Comparison of ENCODE assay signal across 9 mouse cellular contexts in the genomic region with DNA sequence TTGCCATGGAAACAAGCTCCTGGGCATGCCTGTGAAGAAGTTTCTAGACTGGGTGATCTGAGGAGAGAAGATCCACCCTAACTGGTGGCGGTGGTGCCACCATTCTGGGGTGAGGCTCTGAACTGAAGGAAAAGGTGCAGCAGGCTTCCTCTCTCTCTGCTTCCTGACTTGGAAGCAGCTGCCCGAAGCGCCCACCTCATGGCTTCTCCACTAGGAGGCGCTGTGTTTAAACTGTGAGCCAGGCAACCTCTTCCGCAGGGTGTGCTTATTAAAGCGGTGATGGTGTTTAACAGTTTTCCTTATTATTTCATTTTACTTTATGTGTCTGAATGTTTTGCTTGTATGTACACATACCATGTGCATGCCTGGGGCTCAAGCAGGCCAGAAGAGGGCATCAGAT.
DNase-seq lines count a peak whose midpoint lies in the region; ATAC-seq and TF ChIP-seq lines count a peak whose summit lies in the region.
"Had no signal": no experiment of that assay in that cellular context is flagged by ENCODE, and none has a peak within 500 bp of the region (broad histone marks: within the 10 kb centered on the region; RNA-seq: fewer than 3 reads in every experiment).

No protein-coding gene starts in this region.

- H3K27me3 ChIP-seq in midbrain, embryonic 10.5 days (ENCODE audit: low read depth, poor library complexity, severe bottlenecking) = no peaks in the 10 kb centered on the region
- no peaks in the 10 kb centered on the region for H3K27me3 ChIP-seq in midbrain, embryonic 15.5 days (replicated peaks)
- H3K27me3 ChIP-seq: limb, embryonic 15.5 days had no signal

- no peak overlapping the region for H3K4me3 ChIP-seq in gastrocnemius, adult 2 months
- no peak overlapping the region for H3K4me3 ChIP-seq in midbrain, embryonic 10.5 days
- H3K4me3 ChIP-seq in midbrain, embryonic 15.5 days = no peak overlapping the region
- H3K4me3 ChIP-seq: limb, embryonic 15.5 days had no signal

- H3K27ac ChIP-seq in gastrocnemius, adult 2 months = no peak overlapping the region
- no peak overlapping the region for H3K27ac ChIP-seq in midbrain, embryonic 10.5 days (replicated peaks)
- H3K27ac ChIP-seq in midbrain, embryonic 15.5 days = no peak overlapping the region
- H3K27ac ChIP-seq: limb, embryonic 15.5 days had no signal

- intact Hi-C loops in gastrocnemius, adult 2 months (cut with DNase I) = no loop called here

- TF ChIP-seq CTCF in gastrocnemius, adult 2 months (IDR thresholded peaks at IDR 0.05) = peak; percentile 53

- H3K36me3 ChIP-seq in midbrain, embryonic 10.5 days = no peaks in the 10 kb centered on the region
- H3K36me3 ChIP-seq in midbrain, embryonic 15.5 days (replicated peaks) = no peaks in the 10 kb centered on the region
- H3K36me3 ChIP-seq: limb, embryonic 15.5 days had no signal

- H3K4me1 ChIP-seq in midbrain, embryonic 10.5 days = 0 out of 2 replicates have a peak, but pooled peaks cover 2% of the 10 kb centered on the region
- no peaks in the 10 kb centered on the region for H3K4me1 ChIP-seq in midbrain, embryonic 15.5 days
- H3K4me1 ChIP-seq: limb, embryonic 15.5 days had no signal

- no peak for DNase-seq in gastrocnemius, adult 2 months
- DNase-seq in gastrocnemius, adult 18-20 months (ENCODE audit: low spot score) = no peak
- DNase-seq in midbrain, embryonic 10.5 days (ENCODE audit: low spot score) = peak; percentile 43
- peak; percentile 37 for DNase-seq in NIH3T3 (ENCODE audit: low read depth)
- DNase-seq in lung, postnatal 14 days = peak; percentile 13

- no peak overlapping the region for H3K4me2 ChIP-seq in midbrain, embryonic 15.5 days
- H3K4me2 ChIP-seq: limb, embryonic 15.5 days had no signal

- no peak for ATAC-seq in midbrain, embryonic 15.5 days (replicated peaks)
- ATAC-seq in CD4-positive, CD25-positive, alpha-beta regulatory T cell, adult 4 months = no peak
- no peak for ATAC-seq in monocyte, adult 5-6 weeks (replicated peaks; ENCODE audit: insufficient number of reproducible peaks, low FRiP score, low TSS enrichment, poor library complexity, severe bottlenecking)

- no peak overlapping the region for H3K9ac ChIP-seq in midbrain, embryonic 15.5 days
- H3K9ac ChIP-seq: limb, embryonic 15.5 days had no signal

- H3K9me3 ChIP-seq in midbrain, embryonic 10.5 days (replicated peaks) = no peaks in the 10 kb centered on the region
- H3K9me3 ChIP-seq in midbrain, embryonic 15.5 days = no peaks in the 10 kb centered on the region
- H3K9me3 ChIP-seq: limb, embryonic 15.5 days had no signal

- 46% methylated on average over 6 of the region's 6 CpGs for WGBS in midbrain, embryonic 10.5 days
- 52% methylated on average over 6 of the region's 6 CpGs for WGBS in midbrain, embryonic 15.5 days

Comparison
In these comparisons a context has a peak if more than half of its experiments do, and no peak if none do; other contexts are left out.
1. DNase-seq: peak in midbrain, embryonic 10.5 days (single experiment), NIH3T3 (single experiment) and lung, postnatal 14 days (single experiment); none in gastrocnemius, adult 2 months (single experiment) and gastrocnemius, adult 18-20 months (single experiment).